Mouse (Mus musculus): ENCODE measurements around the gene Sept9.

DNA sequence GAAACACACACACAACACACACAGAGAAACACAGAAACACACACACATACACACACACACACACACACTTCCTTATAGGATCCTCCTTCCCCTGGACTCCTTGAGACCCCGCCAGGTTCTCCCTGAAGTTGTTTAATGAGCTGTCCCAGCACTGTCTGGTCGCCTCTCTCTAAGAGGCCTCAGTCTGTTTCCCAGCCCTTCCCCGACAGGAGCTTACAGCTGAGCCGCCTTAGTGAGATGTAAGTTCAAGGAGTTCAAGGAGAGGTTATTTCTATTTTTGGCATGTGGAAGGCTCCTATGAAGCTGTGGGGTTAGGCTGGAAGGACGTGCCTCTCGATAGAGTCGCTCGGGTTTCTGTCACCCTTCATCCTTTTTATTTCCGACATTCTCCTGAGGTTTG, 184.8 kb downstream of the Sept9 start:
- TF ChIP-seq CTCF (IDR thresholded peaks at IDR 0.05; ENCODE audit: low read depth): no peak
- TF ChIP-seq EP300 (IDR thresholded peaks at IDR 0.05; ENCODE audit: low read depth): no peak
